21 mouse cellular contexts compared by ENCODE assay signal in the genomic region with DNA sequence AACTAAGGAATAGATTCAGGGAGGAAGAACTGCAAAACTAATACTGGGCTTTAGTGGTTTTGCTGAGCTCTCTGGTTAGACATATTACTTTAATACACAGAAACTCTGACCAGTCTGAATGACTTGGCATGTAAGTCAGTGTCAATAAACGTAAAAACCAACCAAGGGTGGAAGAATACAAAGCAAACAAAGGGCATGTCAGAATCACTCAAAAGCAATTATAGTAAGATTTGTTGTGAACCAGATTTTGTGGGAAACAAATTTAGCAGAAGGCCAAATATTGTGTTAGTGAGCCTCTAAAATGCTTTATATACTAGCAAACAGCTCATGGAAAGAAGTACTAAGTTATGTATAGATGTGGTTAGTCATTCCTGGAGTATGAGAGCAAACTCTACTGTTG.
"Had no signal": no experiment of that assay in that cellular context is flagged by ENCODE, and none has a peak within 500 bp of the region (broad histone marks: within the 10 kb centered on the region; RNA-seq: fewer than 3 reads in every experiment).

No protein-coding gene starts in this region.

- DNase-seq: cerebellum, adult 8-10 months; cerebellum, adult 9-10 months; cerebellum, adult 9-11 months; cerebellum, postnatal 10 days; cerebellum, postnatal 14 days; cerebellum, postnatal 25 days; cerebellum, postnatal 36 days; embryo, embryonic 11 days; forebrain, postnatal 0 days; gastrocnemius, adult 2 months; gastrocnemius, postnatal 10 days; gastrocnemius, postnatal 14 days; gastrocnemius, postnatal 25 days; gastrocnemius, postnatal 36 days; heart, adult 11 months; heart, adult 18-20 months; heart, adult 2 months had no signal

- ATAC-seq: forebrain, embryonic 13.5 days; forebrain, embryonic 14.5 days; forebrain, embryonic 15.5 days; forebrain, embryonic 16.5 days; forebrain, postnatal 0 days had no signal
